Mouse (Mus musculus) liver, adult 2 months (tissue): ENCODE results near the gene Gm21119.
"Not testable (repeated sequence)": the region's sequence is repeated elsewhere in the genome, so short reads cannot be mapped to it uniquely, and the experiment has no call there.

Experiments used
- CTCF ChIP-seq: fragments of 200-500 bp; IDR thresholded peaks from 2 replicates; pipeline ENCODE4 v1.5.1; 2011; ENCODE audit warnings: low read depth, low read length, control low read depth
- POLR2A ChIP-seq: fragments of 200-500 bp; IDR thresholded peaks from 2 replicates; pipeline ENCODE4 v1.6.1; 2011; ENCODE audit warnings: low read length, control low read depth; ENCODE audit not compliant: insufficient read depth; ENCODE audit errors: extremely low read depth

GRCm38 (mm10) chr8:20588268-20589177, 26.2 kb upstream of the Gm21119 start:
- not testable (repeated sequence) for TF ChIP-seq CTCF, POLR2A
